Mouse (Mus musculus) spleen, adult 2 months (tissue): ENCODE measurements at regions not wholly inside any gene's neighbourhood (a gene's known extent, or its start where the extent isn't known, plus 50 kb on each side); places are given as distances from the start of the nearest gene placed in this dataset.

Experiments used
- CTCF ChIP-seq: fragments of 200-500 bp; IDR thresholded peaks from 2 replicates; pipeline ENCODE4 v1.5.1; 2011; ENCODE audit warnings: mild to moderate bottlenecking, inconsistent platforms; ENCODE audit not compliant: insufficient read depth, insufficient read length, insufficient replicate concordance; ENCODE audit errors: extremely low read depth
- POLR2A ChIP-seq: fragments of 200-500 bp; IDR thresholded peaks from 2 replicates; pipeline ENCODE4 v1.6.1; 2011; ENCODE audit warnings: low read depth, low read length, inconsistent platforms

- TF ChIP-seq CTCF, result no peak
- no peak for TF ChIP-seq POLR2A
Observed at GRCm38 (mm10) chr14:25316491-25316890, 142.5 kb upstream of the Zmiz1 start.
